Mouse (Mus musculus): ENCODE data around the gene Olfr1424. TPM values are rescaled to one million over a fixed set of nuclear protein-coding genes. Genes with fewer than 3 reads are reported as not detected.
A peak's percentile ranks its signal among the peaks of the same experiment; 100 is the strongest.
"Not testable (repeated sequence)": the region's sequence is repeated elsewhere in the genome, so short reads cannot be mapped to it uniquely, and the experiment has no call there.

Olfr1424 gene
- not detected in 2 replicates for total RNA-seq (2021)
- long read RNA-seq = 0 reads

- DNase-seq = not testable (repeated sequence)
Measured at GRCm38 (mm10) chr19:12062582-12062981, at the start of gene Olfr1424. Gene Olfr1424, minus strand, starts transcription at chr19:12062682.

GRCm38 (mm10) chr19:12104541-12104940 is 42.1 kb upstream of the Olfr1424 start:
- DNase-seq = no peak

GRCm38 (mm10) chr19:12103234-12103633 is 40.8 kb upstream of the Olfr1424 start, which contains the start of gene Olfr1427:
Gene Olfr1427, minus strand, starts transcription at chr19:12103334.
- DNase-seq = no peak

- DNase-seq = no peak
Measured at GRCm38 (mm10) chr19:12091913-12092312, 29.4 kb upstream of the Olfr1424 start, which contains the start of gene Olfr1426. Gene Olfr1426, minus strand, starts transcription at chr19:12092013.

DNA sequence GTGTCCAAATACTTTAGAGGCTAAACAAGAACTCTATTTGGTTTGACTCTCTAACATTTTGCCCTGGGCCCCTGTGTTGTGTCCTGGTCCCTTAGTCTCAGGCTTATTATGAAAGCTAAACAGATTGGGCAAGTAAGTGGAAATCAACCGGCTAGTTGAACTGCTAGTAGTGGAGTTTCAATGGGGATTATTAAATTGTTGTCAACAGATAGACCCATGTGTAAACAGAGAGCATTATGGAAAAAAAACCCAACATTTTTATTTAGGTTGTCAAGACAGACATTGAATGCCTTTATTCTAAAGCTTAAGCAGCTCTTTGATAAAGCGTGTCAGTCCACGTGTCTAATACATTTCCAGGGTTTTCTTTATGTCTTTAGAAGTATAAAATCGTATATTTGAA is 15.1 kb upstream of the Olfr1424 start, which contains the start of gene Olfr1425:
Gene Olfr1425, minus strand, starts transcription at position 101 of the 400 bp plus-strand sequence.
- not testable (repeated sequence) for DNase-seq

DNA sequence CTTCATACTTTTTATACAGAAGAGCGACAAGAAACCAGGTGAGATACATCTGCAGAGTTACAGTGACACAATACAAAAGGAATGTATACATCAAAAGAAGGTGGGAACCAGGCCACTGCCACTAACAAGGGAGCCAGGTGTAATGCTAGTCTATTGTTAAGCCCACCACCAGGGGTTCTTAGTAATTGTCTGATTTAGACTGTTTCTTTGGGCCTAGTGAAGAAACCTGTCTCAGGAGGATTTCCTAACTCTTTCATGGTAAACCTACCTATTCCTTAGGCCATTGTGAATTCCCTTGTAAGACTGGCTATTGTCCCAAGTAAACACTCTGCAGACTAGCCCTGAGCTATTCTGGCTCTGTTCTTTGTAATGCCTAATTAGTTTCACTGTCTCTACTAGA is 7.1 kb upstream of the Olfr1424 start:
- DNase-seq = not testable (repeated sequence)

- not testable (repeated sequence) for DNase-seq
Measured at GRCm38 (mm10) chr19:12067806-12068205, 5.3 kb upstream of the Olfr1424 start.

- DNase-seq = no peak
Measured at GRCm38 (mm10) chr19:12043163-12043562, 19.3 kb downstream of the Olfr1424 start.

- DNase-seq = no peak
Measured at GRCm38 (mm10) chr19:12041217-12041616, 21.3 kb downstream of the Olfr1424 start, which contains the start of gene Olfr1423. Gene Olfr1423, minus strand, starts transcription at chr19:12041317.

DNA sequence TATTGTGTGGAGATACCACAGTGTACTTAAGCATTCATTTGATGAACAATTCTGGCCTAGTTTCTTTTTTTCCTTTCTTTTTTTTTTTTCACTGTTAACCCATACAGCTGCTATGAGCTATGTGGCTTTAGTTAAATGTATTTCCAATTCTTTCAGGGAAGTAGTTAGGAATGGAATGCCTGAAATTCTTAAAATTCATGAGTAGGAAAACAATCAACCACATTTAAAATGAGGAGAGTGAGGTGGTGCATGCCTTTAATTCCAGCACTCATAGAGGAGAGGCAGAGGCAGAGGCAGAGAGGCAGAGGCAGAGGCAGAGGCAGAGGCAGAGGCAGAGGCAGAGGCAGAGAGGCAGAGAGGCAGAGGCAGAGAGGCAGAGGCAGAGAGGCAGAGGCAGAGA is 24.8 kb downstream of the Olfr1424 start:
- DNase-seq = no peak

DNA sequence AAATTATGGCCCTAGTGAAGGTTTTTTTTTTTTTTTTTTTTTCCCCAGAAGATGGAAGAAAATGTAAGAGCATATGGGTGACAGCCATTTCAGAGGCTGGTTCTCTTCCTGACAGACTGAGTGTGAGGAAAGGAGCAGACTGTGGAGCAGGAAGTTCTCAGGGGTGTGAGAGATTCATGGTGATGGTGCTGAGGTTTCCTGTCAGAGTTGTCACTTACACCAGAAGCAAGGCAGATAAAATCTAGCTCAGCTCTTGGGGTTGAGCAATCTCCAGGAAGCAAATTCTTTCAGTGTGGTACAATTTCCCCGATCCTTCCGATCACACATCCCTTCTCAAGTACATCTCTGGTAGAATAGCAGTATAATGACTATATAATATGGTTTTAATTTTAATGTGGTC is 35.9 kb downstream of the Olfr1424 start:
- no peak for DNase-seq

DNA sequence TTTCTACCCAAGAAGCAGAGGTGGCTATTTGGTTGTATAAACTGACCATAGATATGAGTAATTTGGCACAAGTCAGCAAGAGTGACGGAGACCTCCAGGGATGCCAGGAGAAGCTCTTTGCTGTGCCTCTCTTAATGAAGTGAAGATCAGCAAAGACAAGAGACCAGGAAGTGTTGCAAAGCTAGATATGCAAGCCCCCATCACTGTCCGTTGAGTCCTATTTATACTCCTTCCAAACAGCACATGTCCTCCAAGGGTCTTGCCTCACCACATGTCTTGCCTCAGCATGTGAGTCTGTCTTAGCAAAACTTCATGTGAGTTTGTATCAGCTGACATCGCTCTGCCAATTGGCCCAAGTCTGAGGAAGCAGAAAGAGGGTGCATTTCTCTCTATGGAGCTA is 37.1 kb downstream of the Olfr1424 start:
- no peak for DNase-seq

DNA sequence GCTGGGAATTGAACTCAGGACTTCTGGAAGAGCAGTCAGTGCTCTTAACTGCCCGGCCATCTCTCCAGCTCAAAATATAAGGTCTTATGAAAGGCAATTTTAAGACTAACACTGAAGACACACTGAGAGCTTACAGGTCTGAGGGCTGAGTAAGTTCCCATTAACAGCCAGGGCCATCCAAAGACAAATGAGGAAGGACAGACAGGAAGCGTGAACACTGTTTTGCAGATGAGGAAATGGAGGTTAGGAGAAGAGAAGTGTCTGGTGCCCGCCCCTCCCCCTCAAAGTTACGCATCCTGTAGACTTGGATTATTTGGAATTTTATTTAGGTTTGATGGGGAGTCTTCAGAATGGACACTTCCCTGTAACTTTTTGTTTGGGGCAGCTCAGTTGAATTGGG is 38.3 kb downstream of the Olfr1424 start:
- DNase-seq = no peak

GRCm38 (mm10) chr19:12016192-12016591 is 46.3 kb downstream of the Olfr1424 start:
- DNase-seq = no peak

GRCm38 (mm10) chr19:12015708-12016107 is 46.8 kb downstream of the Olfr1424 start:
- no peak for DNase-seq

GRCm38 (mm10) chr19:12013228-12013627 is 49.3 kb downstream of the Olfr1424 start:
- DNase-seq = peak; percentile 65

GRCm38 (mm10) chr19:12012615-12013014 is 49.9 kb downstream of the Olfr1424 start:
- no peak for DNase-seq

DNA sequence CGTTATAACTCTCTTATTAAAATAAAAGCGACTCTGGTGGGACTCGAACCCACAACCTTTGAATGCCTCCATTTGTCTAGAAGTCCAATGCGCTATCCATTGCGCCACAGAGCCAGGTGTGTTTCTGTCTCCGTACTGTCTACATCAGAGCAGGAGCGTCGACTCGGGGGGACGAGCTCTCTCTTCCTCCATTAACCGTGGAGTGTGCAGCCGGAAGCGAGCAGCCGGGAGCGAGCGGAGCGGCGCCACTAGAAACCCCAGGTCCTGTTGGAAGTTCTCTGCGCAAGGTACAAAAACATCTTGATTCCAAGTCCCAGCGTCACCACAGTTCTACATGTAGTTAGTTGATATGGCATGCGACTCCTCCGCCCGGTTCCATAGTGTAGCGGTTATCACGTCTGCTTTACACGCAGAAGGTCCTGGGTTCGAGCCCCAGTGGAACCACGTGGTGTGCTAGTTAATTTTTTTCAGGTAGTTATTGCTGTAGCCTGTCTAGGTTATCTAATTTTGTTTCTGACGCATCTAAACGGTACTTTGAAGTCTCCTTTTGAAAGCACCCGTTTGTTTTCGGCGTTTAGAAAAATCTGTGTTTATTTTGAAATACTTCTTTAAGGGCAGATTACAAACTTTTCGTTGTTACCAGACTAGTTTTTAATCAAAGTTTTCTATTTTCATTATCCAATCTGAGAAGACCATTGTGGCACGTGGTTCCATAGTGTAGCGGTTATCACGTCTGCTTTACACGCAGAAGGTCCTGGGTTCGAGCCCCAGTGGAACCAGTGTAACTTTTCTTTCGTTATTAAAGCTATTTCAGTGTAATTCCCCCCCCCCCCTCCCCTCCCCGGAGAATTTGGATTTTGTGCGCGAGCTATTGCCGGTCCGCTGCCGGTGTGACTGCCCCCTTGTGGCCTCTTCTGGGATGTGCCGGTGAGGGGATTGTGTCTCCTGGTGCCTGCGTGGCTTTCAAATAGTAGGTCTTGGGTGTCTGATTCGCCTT is 50.6 kb downstream of the Olfr1424 start:
- peak; percentile 90 for DNase-seq

DNA sequence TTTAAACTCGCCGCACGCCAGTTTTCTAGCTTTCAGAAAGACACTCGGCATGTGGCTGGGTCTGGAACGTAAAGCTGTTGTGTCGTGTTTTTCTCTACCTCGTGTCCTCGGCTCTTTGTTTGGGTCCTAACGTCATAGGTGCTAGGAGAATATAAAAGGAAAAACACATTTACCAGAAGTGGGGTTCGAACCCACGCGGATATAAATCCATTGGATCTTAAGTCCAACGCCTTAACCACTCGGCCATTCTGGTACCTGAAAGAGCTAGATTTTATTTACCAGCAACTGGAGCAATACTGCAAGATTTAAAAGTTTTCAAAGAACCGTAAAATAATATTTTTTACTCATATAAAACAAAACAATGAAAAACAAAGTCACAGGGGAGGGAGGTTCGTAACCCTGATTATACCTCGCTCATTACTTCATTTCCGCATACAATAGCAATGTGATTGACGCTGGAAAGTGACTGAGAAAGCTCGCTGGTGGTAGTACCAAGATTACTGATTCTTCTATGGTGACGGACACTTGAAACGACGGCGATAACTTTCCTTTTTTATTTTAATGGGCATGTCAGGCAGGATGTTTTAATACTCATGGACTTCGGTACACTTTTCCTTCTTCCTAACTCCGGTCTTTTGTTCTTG is 51.4 kb downstream of the Olfr1424 start:
- peak; percentile 54 for DNase-seq

GRCm38 (mm10) chr19:12010281-12010771 is 52.2 kb downstream of the Olfr1424 start:
- DNase-seq = peak; percentile 74

DNA sequence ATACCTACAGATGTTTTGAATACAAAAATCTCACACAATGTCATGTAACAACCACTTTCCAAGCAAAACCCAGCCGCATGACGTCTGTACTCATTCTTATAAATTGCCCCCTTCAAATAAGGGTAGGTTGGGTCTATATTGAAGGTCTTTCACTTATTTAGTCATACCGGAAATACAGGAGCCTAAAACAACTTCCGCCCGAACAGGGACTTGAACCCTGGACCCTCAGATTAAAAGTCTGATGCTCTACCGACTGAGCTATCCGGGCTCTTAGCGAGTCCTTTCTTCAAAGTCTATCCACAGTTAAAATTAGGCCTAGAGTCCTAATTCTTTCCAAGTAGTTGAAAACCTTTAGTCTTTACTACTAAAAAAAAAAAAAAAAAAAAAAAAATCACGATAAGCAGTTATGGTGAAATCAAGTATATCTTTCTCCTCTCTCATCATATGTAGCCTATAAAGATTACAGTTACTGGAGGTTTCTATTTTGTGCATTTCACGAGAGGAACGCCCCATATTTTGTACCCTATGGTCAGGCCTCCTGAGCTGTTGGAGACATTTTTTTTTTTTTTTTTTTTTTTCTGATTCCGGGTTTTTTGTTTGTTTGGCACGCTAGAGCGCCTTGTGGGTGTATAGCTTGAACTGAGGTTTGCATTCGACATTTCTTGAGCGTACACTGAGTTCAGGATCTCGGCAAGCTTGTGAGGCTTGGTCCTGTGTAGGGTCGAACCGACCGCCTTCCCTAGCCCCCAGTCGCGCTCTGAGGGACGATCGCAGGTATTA is 52.8 kb downstream of the Olfr1424 start:
- DNase-seq = peak; percentile 55
